Mouse (Mus musculus) G1E (cell line): ENCODE data around the gene Rab36.

Experiments
- CTCF ChIP-seq: IDR thresholded peaks from 2 replicates; pipeline ENCODE4 v1.5.1; 2012; ENCODE audit warnings: low read depth, low read length, inconsistent platforms, mixed read lengths
- TAL1 ChIP-seq: conservative IDR thresholded peaks from 2 replicates; pipeline ENCODE4 v1.6.1; 2012; ENCODE audit warnings: low read depth, low read length, inconsistent platforms, mixed read lengths

GRCm38 (mm10) chr10:75030234-75030633 is 6.6 kb upstream of the Rab36 start:
- TF ChIP-seq CTCF = no peak
- TF ChIP-seq TAL1 = no peak
